Mouse (Mus musculus) macrophage (primary cell): ENCODE results near the gene Twnk. TPM values are rescaled to one million over a fixed set of nuclear protein-coding genes. Genes with fewer than 3 reads are reported as not detected.

Experiments
- H3K27ac ChIP-seq: fragments of 350-480 bp; formaldehyde crosslinking; 2 replicates; pipeline ENCODE4 v1.9.0; 2021
- H3K36me3 ChIP-seq: fragments of 350-480 bp; formaldehyde crosslinking; 2 replicates; pipeline ENCODE4 v1.9.0; 2021; ENCODE audit errors: inconsistent target
- H3K4me3 ChIP-seq: fragments of 350-480 bp; formaldehyde crosslinking; 2 replicates; pipeline ENCODE4 v1.9.0; 2021; ENCODE audit errors: inconsistent target
- H3K79me2 ChIP-seq: fragments of 350-480 bp; formaldehyde crosslinking; 2 replicates; pipeline ENCODE4 v1.9.0; 2021; ENCODE audit errors: inconsistent target
- WGBS: methylation state at CpG from one replicate; pipeline ENCODE4 v1.1.7; 2026; ENCODE audit warnings: inconsistent platforms; ENCODE audit not compliant: missing documents; 5-methylcytosine and 5-hydroxymethylcytosine counted together
- polyA plus RNA-seq: library from polyadenylated mRNA; stranded (reverse); fragments of 250-400 nt; gene quantifications from 3 replicates; pipeline ENCODE4 v1.2.4, GENCODE M21; 2018; ENCODE audit warnings: inconsistent platforms

Twnk gene
- polyA plus RNA-seq, 1 experiment from 2014 or later = 3.0 TPM

DNA sequence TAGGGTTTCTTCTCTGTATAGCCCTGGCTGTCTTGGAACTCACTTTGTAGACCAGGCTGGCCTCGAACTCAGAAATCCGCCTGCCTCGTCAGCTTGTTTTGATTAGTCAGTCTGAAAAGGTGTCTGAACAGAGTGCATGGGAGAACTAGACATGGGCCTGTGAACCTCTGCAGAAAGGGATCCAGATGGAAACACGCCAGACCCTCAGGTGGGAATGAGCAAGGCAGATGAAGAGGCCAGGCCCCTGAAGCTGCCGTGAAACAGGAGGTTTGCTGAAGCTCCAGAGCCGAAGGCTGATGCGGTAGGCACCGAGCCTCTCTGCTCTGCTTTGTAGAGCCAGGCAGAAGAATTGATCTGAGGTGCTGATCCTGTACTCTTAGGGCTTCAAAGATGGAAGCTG lies 6.8 kb downstream of the Twnk start:
- Histone ChIP-seq H3K4me3 (no peak overlapping the region), H3K27ac (no peak overlapping the region), H3K36me3 (peaks cover 19% of the 10 kb centered on the region), H3K79me2 (peaks cover 3% of the 10 kb centered on the region; the same call in 1 of the 2 replicates)
- 96% methylated on average over 8 of the region's 8 CpGs for WGBS

DNA sequence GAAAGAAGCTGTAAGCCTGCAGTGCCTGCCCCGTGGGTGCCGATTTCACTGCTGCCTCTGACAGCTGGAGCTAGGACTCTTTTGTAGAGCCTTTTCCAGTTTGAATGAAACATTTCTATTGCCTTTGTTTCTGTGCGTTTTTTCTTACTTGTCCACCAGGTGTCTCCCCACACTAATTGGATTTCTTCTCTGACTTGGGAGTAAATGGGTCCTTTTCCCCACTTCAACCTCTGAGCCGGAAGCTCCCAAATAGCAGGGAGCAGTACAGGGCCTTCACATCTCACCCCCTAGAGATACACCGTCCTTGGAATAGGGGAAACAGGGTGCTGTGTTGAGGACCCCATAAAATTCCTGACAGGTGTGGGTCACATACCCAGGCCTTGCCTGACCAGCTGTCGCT lies 7.2 kb downstream of the Twnk start:
- Histone ChIP-seq H3K4me3 (no peak overlapping the region), H3K36me3 (peaks cover 19% of the 10 kb centered on the region), H3K79me2 (no peaks in the 10 kb centered on the region; the same call in 1 of the 2 replicates), H3K27ac (no peak overlapping the region)
- WGBS = 62% methylated on average over 6 of the region's 6 CpGs

DNA sequence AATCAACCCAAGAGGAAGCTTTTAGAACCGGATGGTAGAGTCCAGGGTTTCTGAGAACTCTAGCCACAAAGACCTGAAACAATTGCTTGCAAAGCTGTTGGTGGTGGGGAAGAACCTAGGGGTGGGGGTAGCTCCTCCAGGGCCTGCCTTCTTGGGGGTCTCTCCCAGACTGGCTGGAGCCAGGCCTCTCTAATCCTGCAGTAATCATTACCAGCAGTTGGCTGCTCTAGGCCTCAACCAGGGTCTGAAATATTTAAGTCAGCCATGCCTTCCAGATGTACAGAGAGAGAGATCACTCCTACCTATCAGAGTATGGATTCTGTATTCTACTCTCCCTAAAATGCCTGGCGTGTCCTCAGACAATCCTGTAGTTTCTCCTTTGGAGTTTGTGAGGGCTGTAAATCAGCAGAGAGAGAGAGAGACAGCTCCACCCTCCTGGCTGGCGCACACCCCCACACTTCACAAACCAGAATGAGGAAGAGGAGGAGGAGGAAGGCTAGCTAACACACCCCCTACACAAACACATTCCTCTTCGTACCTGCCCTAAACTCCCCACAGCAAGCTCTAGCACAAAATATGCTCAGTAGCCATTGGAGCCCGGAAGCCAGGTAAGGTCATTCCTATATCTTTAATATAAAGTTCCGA lies 8.2 kb downstream of the Twnk start:
- H3K36me3 ChIP-seq = peaks cover 19% of the 10 kb centered on the region
- no peaks in the 10 kb centered on the region for H3K79me2 ChIP-seq
- no peak overlapping the region for H3K27ac ChIP-seq
- 62% methylated on average over 5 of the region's 6 CpGs for WGBS
- H3K4me3 ChIP-seq = no peak overlapping the region

DNA sequence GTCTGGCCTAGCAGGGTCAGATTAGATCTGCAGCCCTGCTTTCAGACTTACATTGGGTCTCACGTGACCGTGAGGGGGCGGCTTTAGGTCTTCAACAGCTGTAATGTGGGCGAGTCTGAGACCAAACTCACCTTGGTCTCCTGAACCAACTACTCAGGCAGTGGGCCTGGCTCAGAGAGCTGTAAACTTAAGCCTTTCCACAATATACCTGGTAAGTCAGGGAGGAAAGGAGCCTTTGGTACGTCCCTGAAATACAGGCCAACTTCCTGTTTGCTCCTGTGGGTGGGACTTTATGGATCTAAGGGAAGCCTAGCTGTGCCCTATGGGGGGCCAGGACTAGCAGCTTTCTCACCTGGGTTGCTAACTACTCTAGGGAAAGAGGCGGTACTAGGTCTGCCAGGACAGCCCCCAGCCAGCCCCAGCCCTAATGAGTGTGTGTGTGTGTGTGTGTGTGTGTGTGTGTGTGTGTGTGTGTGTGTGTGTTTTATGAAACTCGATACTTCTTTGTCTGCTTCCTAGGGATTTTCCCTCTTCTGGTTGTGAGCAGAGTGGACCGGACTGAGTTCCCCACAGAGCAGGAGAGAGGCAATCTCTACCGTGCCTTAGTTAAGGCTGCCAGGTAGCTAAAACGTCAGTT lies 9.0 kb downstream of the Twnk start, which contains the start of gene Lzts2:
Lzts2 (plus strand) TSS at position 80 of the 637 bp plus-strand sequence.
- H3K27ac ChIP-seq = no peak within 1 kb of the TSS
- H3K4me3 ChIP-seq = peak within 1 kb of the TSS; percentile 19; the same call in 1 of the 2 replicates
- 25% methylated on average over 10 of the region's 10 CpGs for WGBS
- H3K79me2 ChIP-seq = no peaks in the 10 kb centered on the region
- H3K36me3 ChIP-seq = peaks cover 19% of the 10 kb centered on the region

GRCm38 (mm10) chr19:45014981-45015402 lies 9.5 kb downstream of the Twnk start:
- Histone ChIP-seq H3K79me2 (no peaks in the 10 kb centered on the region), H3K36me3 (peaks cover 19% of the 10 kb centered on the region), H3K4me3 (peak overlapping the region; percentile 19; the same call in 1 of the 2 replicates), H3K27ac (no peak overlapping the region)
- WGBS = 5% methylated on average over 25 of the region's 25 CpGs

GRCm38 (mm10) chr19:45015518-45016281 lies 10.2 kb downstream of the Twnk start:
- WGBS = 9% methylated on average over 31 of the region's 34 CpGs
- Histone ChIP-seq H3K4me3 (peak overlapping the region; percentile 19), H3K27ac (no peak overlapping the region), H3K79me2 (no peaks in the 10 kb centered on the region), H3K36me3 (peaks cover 12% of the 10 kb centered on the region)

- no peaks in the 10 kb centered on the region for H3K79me2 ChIP-seq
- peaks cover 3% of the 10 kb centered on the region; the same call in 1 of the 2 replicates for H3K36me3 ChIP-seq
- peak overlapping the region; percentile 19; the same call in 1 of the 2 replicates for H3K4me3 ChIP-seq
- WGBS = 2% methylated on average over 14 of the region's 18 CpGs
- H3K27ac ChIP-seq = no peak overlapping the region
Measured at GRCm38 (mm10) chr19:45016341-45017215, 11.1 kb downstream of the Twnk start.

- H3K79me2 ChIP-seq = no peaks in the 10 kb centered on the region
- H3K36me3 ChIP-seq = no peaks in the 10 kb centered on the region
- peak overlapping the region; percentile 19; the same call in 1 of the 2 replicates for H3K4me3 ChIP-seq
- no peak overlapping the region for H3K27ac ChIP-seq
- under 1% methylated on average over 24 of the region's 27 CpGs for WGBS
Measured at GRCm38 (mm10) chr19:45017216-45017771, 11.8 kb downstream of the Twnk start.

- H3K27ac ChIP-seq = no peak overlapping the region
- no peaks in the 10 kb centered on the region for H3K36me3 ChIP-seq
- 0% methylated on average over 43 of the region's 48 CpGs for WGBS
- no peaks in the 10 kb centered on the region for H3K79me2 ChIP-seq
- peak overlapping the region; percentile 10; the same call in 1 of the 2 replicates for H3K4me3 ChIP-seq
Measured at GRCm38 (mm10) chr19:45017909-45018308, 12.4 kb downstream of the Twnk start.

- H3K36me3 ChIP-seq = no peaks in the 10 kb centered on the region
- no peaks in the 10 kb centered on the region for H3K79me2 ChIP-seq
- no peak overlapping the region for H3K27ac ChIP-seq
- H3K4me3 ChIP-seq = peak overlapping the region; percentile 10; the same call in 1 of the 2 replicates
- WGBS = 31% methylated on average over 13 of the region's 13 CpGs
Measured at GRCm38 (mm10) chr19:45018351-45018831, 12.9 kb downstream of the Twnk start.

GRCm38 (mm10) chr19:45020348-45020747 lies 14.9 kb downstream of the Twnk start:
- Histone ChIP-seq H3K36me3 (no peaks in the 10 kb centered on the region), H3K27ac (no peak overlapping the region), H3K4me3 (no peak overlapping the region), H3K79me2 (no peaks in the 10 kb centered on the region)
- WGBS = 79% methylated on average over 6 of the region's 6 CpGs

- WGBS = 96% methylated on average over 15 of the region's 15 CpGs
- Histone ChIP-seq H3K79me2 (no peaks in the 10 kb centered on the region), H3K4me3 (no peak overlapping the region), H3K27ac (no peak overlapping the region), H3K36me3 (no peaks in the 10 kb centered on the region)
Measured at GRCm38 (mm10) chr19:45021362-45021761, 15.9 kb downstream of the Twnk start.

DNA sequence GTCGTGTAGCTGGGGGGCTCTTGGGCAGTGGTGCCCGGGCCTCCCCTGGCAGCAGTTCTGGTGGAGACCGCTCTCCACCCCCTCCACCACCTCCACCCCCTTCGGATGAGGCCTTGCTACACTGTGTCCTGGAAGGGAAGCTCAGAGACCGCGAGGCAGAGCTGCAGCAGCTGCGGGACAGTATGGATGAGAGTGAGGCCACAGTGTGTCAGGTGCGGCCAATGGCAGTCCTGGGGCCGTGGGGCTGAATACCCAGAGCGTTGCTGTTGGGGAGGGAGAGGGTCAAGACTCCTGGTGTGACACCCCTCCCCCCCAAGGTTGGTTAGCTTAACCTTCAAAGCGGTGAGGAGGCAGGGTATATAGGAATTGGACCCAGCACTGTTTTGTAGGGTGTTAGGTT lies 18.5 kb downstream of the Twnk start:
- H3K36me3 ChIP-seq = no peaks in the 10 kb centered on the region
- H3K79me2 ChIP-seq = no peaks in the 10 kb centered on the region
- H3K27ac ChIP-seq = no peak overlapping the region
- H3K4me3 ChIP-seq = no peak overlapping the region
- 93% methylated on average over 9 of the region's 11 CpGs for WGBS
